Mouse (Mus musculus) kidney, adult 18-20 months (tissue): ENCODE measurements around the gene Zfp599.
"Not testable (repeated sequence)": the region's sequence is repeated elsewhere in the genome, so short reads cannot be mapped to it uniquely, and the experiment has no call there.

Experiments
- DNase-seq: peaks from one replicate; pipeline ENCODE4 v3.0.0; 2021

Gene Zfp599

DNA sequence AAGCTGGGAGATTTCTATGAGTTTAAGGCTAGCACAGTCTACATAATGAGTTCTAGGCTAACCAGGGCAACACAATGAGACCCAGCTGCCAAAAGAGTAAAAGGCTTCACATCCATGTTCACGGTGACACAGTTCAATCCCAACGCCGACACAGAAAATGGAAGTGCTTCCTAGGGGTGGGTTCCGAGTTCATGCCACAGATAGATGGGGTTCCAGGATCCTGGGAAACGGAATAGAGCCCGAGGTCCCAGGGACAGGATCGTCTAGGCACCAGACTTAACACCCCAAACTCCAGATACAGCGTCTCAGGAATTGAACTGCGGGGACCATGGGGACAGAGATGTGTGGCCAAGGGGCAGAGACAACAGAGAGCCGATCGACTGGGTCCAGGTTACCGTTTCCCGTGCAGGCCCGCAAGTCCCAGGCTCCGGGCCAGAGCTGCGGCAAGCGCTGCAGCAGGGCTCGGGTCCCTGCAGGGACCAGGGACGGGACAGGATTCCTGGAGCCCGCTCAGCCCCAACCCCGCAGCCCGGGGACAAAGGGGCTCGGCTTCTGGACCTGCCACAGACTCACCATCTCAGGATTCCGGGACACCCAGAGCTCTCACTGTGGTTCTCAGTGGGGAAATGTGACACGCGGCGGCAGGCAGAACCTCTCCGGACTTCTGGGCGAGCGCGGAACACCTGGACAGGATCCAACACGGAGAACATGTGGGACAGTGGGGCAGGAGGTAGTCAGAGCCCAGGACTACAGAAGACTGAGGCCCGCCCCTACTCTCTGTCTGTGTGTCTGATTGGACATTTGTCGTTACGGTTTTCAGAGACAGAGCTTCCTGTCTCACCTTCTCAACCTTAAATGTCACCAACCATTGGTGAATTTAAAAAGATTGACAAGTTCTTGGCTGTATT lies at the start of gene Zfp599:
Gene Zfp599, minus strand, starts transcription at position 712 of the 908 bp plus-strand sequence.
- peak; percentile 63 for DNase-seq

GRCm38 (mm10) chr9:22307920-22308262 lies 48.2 kb upstream of the Zfp599 start:
- not testable (repeated sequence) for DNase-seq

- peak; percentile 91 for DNase-seq
These were observed 47.6 kb upstream of the Zfp599 start, which contains the start of gene Zfp810 for GRCm38 (mm10) chr9:22307156-22307919. Gene Zfp810 (minus strand): TSS chr9:22307648.

GRCm38 (mm10) chr9:22306726-22307125 lies 47.0 kb upstream of the Zfp599 start:
- no peak for DNase-seq

- DNase-seq, result no peak
These were observed 42.5 kb upstream of the Zfp599 start for GRCm38 (mm10) chr9:22302199-22302598.

DNA sequence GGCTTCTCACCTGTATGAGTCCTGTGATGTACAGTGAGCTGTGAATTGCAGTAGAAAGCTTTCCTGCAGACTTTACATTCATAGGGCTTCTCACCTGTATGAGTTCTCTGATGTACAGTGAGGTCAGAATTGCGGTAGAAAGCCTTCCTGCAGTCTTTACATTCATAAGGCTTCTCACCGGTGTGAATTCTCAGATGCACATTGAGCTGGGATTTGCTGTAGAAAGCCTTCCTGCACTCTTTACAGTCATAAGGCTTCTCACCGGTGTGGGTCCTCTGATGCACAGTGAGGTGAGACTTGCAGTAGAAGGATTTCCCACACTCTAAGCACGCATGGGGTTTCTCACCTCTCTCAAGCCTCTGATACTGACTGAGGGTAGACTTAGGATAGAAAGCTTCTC lies 19.0 kb upstream of the Zfp599 start:
- no peak for DNase-seq

DNA sequence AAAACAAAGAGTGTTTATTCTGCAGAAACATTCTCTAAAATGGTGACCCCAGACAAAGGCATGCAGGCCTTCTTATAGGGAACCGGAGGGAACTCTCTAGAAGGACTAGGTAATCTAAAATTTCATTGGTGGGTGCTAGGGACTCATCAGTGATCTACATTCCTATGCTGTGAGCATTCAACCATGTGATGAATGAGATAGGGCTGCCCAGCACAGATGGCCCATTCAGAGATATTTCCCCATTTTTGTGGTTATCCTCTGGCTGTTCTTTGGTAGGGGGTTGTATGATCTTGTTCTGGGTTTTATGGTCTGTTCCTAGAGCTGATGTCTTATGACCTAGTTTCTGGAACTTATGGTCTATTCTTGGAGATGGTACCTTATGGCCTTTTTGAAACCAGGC lies 9.2 kb upstream of the Zfp599 start:
- no peak for DNase-seq

- no peak for DNase-seq
These were observed 2.9 kb upstream of the Zfp599 start for GRCm38 (mm10) chr9:22262611-22263010.

DNA sequence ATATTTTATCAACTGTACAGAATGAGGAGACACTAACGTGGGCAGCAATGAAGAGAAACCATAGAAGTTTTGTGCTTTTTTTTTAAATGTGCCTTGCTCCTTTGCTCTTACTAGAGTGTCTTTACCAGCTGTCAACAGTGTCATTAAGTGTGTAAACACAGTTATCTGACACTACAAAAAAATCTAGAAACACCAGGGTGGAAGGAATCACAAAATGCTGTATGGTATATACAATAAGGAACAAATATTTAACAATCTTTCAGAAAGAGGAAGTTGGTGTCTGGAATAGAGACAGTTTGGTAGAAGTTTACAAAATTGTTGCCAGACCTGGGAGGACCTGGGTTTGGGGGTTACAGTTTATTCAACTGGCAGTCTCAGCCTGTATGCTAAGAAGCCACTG lies 1.9 kb upstream of the Zfp599 start:
- no peak for DNase-seq

- DNase-seq, result no peak
These were observed 362 bp upstream of the Zfp599 start for GRCm38 (mm10) chr9:22260092-22260422.

DNA sequence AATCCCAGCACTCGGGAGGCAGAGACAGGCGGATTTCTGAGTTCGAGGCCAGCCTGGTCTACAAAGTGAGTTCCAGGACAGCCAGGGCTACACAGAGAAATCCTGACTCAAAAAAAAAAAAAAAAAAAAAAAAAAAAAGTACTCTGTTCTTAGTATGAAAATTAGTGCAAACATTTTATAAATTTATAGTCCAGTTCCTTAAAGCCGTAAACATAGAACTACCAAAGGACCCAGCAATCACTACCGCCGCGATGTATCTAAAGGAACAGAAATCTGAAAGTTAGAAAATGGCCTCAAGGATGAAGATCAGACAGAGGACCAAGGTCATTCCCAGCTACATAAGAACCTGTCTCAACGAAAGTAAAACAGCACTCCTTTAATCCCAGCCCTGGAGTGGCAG lies 911 bp downstream of the Zfp599 start:
- no peak for DNase-seq

DNA sequence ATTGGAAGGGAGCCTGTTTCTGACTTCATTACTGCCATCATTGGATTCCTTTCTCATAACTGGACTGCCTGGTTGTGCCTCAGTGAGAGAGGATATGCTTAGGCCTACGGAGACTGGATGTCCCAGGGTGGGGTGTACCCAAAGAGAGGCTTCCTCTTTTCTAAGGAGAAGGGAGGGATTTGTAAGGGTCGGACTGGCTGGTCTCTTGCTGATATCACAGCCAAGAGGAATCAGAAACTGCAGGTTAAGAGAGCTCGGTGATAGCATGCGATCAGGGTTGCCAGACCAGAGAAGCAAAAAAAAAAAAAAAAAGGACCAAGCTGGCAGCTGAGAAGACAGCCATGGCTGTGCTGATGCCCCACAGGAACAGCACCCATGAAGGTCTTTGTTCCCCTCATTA lies 3.1 kb downstream of the Zfp599 start:
- no peak for DNase-seq

DNA sequence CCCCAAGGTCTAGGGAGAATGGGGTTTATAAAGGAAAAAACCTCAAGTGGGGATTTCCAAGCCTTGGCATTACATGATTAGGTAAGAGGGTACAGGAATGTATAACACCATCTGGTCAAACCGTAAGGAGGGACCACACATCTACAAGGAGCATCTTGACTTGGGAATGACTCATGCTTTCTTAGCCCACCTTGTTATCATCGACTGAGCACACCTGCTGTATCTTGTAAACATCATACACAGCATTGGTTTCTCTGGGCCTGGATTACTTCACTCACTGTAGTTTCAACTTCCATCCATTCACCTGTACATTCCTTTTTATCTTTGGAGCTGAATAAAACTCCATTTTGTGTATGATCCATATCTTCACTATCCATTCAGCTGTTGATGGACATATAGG lies 15.5 kb downstream of the Zfp599 start:
- DNase-seq, result no peak

DNA sequence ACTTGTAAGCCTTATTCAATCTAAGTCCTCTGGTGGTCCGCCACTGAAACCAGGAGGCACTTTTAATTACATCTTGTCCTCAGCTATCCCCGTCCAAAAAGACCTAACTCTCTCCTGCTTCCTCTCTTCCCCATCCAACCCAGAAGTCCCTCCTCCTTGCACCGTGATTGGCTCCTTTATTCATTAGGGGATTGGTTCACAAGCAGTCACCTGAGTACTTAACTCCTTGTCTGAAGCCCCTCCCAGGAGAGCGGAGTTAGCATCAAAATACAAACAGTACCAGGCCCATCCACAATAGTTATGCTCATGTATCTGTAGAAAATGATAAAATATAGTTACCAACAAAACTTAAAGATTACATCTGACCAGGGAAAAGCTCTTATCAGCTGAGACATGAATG lies 19.7 kb downstream of the Zfp599 start:
- no peak for DNase-seq

- no peak for DNase-seq
These were observed 29.1 kb downstream of the Zfp599 start for GRCm38 (mm10) chr9:22230556-22230955.

GRCm38 (mm10) chr9:22230061-22230460 lies 29.6 kb downstream of the Zfp599 start:
- DNase-seq, result no peak

GRCm38 (mm10) chr9:22229386-22230026 lies 30.2 kb downstream of the Zfp599 start:
- DNase-seq, result no peak

GRCm38 (mm10) chr9:22226846-22227245 lies 32.8 kb downstream of the Zfp599 start:
- DNase-seq, result peak; percentile 59

DNA sequence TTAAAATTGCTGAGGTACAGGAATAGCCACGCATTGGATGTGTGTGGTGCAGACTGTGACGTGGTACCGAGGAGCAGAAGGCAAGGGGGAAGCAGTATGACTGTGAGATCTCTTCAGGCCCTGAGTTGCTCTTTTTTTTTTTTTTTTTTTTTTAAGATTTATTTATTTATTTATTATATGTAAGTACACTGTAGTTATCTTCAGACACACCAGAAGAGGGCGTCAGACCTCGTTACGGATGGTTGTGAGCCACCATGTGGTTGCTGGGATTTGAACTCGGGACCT lies 33.4 kb downstream of the Zfp599 start:
- DNase-seq, result not testable (repeated sequence)

DNA sequence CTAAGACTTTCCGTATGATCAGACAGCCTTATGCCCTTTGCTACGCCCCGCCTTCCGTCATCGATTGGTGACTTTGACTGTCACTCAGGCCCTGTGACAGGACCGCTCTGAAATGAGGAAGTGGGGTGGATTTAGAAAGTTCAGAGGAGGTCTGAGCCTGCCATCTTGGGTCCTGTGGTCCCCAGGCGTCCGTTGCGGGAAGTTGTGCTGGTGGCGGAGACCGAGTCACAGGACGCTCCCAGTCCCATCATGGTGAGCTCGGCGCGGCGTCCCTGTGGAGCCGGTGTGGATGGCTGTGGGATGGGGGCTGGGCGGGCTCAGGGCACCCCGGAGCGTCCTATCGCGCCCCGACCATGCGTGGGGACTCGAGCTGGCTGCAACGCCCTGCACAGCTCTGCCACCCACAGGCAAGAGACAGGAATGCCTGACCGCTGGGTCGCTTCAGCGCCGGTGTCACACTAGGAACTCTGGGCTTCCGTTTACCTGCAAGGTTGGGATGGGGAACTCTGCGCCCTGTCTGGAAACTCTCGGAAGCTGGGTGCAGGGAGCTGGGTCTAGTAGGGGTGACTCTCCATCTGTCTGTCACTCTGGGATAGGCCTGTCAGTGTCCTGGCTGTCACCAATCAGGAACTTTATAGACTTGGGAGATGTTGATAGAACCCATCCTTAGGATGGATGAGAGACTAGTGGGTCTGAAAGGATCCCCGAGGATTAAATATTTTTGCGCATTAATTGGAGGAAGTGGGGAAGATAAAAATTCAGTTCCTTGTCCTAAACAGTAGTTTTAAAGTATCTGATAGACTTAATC lies 33.9 kb downstream of the Zfp599 start, which contains the start of gene Zfp809:
Gene Zfp809, plus strand, starts transcription at position 134 of the 808 bp plus-strand sequence.
- peak; percentile 100 for DNase-seq

DNA sequence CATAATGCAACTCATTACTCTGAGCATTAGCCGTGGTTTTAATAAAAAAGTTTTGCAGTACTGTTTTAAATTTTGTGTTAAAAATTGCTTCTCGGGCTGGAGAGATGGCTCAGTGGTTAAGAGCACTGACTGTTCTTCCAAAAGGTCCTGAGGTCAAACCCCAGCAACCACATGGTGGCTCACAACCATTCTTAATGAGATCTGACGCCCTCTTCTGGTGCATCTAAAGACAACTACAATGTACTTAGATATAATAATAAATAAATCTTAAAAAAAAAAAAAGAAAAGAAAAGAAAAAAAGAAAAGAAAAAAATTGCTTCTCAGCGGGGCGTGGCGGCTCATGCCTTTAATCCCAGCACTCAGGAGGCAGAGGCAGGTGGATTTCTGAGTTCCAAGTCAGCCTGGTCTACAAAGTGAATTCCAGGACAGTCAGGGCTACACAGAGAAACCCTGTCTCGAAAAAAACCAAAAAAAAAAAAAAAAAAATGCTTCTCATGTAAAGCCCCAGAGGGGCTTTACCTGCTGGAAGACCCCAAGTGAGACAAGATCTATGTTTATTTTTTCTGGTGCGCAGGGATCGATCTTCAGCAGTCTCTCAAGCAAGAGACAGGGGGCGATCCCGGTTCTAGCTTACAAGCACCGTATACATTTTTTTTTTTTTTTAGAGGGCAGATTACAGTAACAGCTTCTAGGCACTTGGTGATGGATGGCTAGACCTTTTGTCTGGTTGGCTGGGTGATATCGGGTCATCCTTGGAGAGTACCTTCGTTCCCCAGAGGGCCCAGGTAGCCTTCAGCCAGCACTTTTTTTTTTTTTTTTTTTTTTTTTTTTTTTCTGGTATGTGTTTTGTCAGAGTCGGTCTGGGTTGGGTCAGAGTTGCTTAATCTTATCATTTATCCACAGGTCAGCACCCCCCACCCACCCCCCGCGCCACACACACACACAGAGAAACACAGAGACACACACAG lies 34.9 kb downstream of the Zfp599 start:
- DNase-seq, result peak; percentile 21

- DNase-seq, result no peak
These were observed 35.6 kb downstream of the Zfp599 start for GRCm38 (mm10) chr9:22224066-22224465.
